Mouse (Mus musculus) cerebellum, adult 18-20 months (tissue): Measurements from ENCODE around the gene Lyrm4.
A peak's percentile ranks its signal among the peaks of the same experiment; 100 is the strongest.

Experiments used
- DNase-seq, 2 experiments: peaks; one replicate each; pipeline ENCODE4 v3.0.0; 2021

The Lyrm4 gene

DNA sequence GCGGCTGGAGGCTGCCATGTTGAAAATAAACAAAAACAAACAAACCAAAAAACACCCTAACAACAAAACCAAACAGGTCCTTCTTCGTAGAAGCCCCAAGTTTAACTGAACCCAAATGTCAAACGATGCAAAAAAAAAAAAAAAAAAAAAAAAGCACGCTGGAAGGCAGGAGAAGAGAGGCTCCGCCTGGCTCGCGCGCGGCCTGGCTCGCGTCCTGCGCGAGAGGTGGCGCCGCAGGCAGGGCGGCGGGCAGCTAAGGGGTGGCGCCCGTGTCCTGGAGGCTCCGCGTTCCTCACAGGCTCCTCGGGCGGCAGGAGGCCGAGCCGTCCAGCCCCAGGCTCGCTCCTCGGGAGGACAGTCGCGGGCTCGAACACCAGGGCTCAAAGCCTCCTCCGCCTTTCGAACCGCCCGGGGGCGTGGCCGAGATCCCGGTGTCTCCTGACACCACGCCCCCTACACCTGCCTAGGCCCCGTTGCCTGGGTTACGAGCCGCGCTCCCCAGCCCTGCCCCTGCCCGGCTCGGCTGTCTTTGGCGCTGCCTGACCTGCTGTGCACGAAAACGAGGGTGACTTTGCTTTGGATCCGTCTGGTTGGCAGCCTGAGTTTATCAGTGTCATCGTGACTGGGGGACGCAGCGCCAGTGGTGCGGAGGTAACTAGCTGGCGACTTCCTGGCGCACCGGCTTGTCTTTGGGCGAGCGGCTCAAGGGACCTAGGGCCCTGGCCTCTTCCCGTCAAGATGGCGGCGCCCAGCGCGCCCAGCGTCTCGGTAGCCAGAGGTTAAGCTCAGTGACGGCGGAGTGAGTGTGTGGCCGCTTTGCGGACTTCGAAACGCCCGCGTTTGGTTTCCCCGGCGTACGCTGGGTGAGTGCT is at the start of gene Lyrm4, which contains the start of gene Fars2:
Gene Lyrm4, minus strand, starts transcription at position 384 of the 872 bp plus-strand sequence.
Gene Fars2, plus strand, starts transcription at position 270 of the 872 bp plus-strand sequence.
- peak; percentile 97 to 98 for DNase-seq

DNA sequence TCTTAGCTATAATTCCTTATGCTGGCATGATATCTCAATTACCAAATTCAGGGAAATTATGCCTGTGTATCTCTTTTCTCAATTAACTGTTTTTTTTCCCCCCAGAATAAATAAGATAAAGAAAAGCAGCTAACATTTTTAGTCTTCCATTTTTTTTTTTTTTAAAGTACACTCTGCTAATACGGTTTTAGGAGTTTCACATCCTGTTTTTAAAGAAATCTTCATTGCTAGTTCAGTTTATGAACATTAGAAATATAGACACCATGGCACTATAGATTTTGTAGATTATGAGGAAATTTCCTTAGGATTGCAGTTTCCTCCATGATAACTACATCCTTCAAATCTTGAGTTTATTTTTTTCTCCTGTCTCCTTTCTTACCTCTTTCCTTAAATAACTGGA is 46.6 kb upstream of the Lyrm4 start:
- no peak for DNase-seq

DNA sequence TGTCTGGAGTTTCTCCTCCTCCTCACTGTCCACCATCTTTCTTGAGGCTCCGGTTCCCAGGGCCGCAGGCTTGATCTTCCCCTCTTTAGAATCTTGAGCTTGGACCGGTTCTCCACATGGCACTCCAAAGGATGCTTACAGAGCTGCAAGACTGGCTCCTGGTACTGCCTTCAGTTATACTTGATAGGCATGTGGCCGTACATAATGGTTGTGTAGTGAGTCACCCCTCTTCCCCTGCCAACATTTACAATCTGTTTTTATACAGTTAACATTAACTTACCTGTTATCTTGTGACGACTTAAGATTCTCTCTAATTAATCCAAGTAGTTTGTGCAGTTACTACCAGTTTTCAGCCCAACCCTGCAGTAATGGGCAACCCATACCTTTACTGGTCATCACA is 46.1 kb upstream of the Lyrm4 start:
- no peak for DNase-seq

DNA sequence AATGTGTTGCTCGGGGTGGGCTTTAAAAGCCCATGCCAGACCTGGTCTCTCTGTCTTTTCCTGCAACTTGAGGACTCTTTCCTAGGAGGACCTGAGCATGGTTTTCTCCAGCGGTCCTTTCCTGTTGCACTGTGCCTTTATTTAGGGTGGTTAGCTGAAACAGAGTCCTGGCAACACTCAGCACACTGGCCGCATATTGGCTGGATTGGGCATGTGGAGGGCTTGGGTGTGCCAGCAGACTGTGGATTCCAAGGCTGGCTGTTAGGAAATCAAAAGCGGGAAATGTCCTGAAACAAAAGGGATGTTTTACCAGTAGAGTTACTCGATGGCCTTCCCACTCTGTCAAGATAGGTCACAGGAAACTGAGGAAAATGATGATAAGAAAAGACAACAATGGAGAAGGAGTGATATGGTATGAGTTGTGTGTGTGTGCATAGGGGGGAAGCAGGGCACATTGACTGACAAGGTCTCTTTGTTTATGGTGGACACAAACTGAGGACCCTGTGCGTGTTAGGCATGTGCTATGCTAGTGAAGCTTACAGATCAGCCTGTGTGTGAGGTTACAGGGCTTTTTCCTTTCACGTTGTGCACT is 39.1 kb upstream of the Lyrm4 start:
- peak in 1 of 2 experiments; percentile 9 for DNase-seq

DNA sequence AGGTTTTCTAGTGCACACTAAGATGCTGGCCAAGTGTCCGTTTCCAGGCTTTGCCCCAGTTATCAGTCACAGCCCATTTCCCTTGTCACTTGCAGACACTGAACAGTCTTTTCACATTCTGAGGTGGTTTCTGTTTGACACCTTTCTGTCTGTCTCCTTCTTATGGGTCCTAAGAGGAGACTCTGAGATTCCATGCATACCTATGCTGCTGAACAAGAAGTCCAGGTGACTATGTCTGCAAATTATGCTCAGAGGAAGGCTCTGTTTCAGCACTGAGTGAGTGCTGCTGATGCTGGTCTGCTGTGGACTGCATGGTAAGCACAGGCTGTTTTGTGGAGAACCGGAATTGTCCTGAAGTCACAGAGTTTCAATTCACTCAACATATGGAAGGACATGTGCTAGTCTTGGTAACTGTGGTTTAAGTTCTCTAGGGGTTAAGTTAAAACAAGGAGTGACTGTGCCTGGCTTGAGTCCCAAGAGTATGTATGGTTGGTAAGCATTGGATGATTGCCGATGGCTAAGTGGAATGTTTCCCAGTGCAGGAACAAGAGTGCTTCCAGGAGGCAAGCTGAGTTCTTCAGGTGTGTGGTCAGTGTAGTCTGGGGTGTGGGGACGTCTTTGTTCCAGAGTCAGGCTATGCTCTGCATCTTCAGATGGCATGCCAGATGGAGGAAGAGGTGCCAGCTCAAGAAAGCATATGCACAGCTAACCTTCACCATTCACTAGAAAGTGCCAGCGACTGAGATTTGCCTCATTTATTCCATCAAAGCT is 35.6 kb upstream of the Lyrm4 start:
- DNase-seq: peak; percentile 44 to 59

DNA sequence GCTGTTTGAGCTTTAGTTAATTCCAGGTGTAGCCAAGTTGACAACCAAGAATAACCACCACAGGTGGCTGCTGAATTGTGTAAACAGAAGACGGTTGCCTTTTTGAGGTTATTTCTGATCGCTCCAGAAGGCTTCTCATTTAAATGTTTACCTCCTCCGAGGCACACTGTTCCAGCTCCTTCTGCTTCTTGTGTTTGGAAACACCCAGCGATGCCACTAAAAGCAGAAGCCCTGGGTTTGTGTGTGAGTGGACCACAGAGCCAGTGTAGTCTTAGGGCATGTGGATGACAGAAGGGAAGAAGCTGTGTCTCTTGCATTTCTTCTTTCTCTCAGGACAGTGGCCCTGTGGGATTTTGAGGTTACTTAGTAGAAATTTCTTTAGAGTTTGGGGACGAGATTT is 32.9 kb upstream of the Lyrm4 start:
- no peak for DNase-seq

DNA sequence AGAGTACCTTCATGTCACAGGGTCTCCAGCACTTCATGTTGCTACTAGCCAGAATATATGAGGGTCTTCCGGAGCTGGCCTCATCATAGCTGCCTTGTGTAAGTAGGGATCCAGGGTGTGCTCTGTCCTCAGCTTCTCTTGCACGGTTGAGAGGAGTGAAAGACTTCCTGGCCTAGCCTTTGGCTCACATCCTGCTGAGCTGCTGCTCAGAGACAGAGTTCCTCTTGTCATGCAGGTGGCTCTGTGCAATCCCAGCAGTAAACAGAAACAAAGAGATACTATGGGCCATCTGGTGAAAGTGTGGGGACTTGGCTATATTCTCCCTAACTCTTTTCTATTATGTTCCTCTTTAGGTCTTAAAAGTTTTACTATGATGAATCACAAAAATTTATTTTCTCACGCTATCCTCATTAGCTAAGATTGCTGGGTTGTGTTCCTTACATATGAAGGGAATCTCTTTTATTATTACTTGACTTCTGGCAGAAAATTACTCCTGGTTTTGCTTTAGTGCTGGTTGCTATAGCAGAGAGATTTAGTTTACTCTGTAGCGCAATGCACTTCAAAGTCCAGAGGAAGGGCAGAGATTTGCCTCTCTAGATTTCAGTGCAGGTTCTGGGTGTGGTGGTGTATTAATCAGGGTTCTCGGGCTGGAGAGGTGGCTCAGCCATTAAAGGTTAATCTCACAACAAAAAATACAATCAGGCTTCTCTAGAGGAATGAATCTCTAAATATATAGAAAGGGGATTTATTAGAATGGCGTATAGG is 32.0 kb upstream of the Lyrm4 start:
- DNase-seq: peak; percentile 27 to 39

DNA sequence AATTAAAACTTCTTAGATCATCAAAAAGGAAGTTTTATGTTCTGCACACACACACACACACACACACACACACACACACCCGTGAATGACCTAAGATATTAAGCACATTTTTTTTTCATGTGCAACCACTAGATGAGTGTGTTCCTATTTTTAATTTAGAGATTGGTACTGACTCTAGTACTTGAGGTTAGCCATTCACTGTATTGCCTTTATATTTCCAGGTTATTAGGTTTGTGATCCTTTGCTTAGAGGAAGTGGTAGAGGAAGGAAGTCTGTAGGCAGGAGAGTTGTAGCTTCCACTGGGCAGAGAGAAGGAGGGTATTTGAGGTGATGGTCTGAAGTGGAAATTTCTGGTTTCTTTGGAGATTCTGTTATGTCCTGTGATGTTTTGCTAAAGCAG is 28.3 kb upstream of the Lyrm4 start:
- no peak for DNase-seq

DNA sequence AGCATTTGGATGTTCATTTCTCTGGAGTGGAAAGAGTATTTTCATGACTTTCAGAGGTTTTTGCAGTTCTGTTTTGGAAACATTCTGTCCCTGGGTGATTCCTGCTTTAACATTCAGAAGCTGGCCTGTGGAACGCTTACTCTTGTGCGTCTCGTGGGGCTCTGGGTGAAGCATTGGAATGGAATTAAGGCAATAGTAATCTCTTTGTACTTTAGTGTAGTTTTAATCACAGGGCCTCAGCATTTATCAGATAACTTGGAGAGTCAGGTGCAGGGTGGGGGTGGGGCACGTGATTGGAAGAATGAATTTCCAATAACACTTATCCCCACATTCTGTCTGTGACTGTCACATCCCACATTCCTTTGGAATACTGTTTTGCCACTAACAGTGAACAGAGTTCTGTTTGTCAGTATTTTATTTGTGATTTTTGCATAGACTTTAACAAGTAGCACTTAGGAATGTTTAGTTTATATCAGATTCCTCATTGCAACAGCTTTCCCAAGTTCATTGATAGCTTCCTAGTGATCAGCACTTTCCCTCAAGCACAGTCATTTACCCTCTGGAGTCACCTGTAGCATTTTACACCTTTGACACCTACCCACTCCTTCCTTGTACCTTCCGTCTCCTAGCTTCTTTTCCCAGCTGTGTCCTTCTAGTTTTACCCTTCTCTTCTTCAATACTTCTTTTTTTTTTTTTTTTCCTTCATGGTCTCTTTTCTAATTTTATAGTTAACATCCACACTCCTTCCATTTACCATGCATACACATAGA is 23.1 kb upstream of the Lyrm4 start:
- no peak for DNase-seq

DNA sequence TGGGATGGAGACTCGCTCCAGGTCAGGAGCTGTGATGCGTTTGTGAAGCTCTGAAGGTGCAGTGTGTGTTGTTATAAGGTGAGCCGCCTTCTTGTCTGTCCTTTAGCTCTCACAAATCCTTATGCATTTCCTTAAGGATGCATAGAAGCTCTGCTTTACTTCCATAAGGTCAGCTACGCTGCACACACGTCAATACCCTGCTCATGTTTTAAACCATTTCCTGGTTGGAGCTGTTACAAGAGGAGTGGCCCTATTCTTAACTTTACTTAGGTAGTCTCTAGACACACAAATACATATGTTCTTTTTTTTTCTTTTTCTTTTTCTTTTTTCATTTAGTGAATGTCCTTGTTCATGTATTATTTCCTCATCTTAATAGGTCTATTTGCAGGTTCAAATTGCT is 22.4 kb upstream of the Lyrm4 start:
- DNase-seq: no peak

DNA sequence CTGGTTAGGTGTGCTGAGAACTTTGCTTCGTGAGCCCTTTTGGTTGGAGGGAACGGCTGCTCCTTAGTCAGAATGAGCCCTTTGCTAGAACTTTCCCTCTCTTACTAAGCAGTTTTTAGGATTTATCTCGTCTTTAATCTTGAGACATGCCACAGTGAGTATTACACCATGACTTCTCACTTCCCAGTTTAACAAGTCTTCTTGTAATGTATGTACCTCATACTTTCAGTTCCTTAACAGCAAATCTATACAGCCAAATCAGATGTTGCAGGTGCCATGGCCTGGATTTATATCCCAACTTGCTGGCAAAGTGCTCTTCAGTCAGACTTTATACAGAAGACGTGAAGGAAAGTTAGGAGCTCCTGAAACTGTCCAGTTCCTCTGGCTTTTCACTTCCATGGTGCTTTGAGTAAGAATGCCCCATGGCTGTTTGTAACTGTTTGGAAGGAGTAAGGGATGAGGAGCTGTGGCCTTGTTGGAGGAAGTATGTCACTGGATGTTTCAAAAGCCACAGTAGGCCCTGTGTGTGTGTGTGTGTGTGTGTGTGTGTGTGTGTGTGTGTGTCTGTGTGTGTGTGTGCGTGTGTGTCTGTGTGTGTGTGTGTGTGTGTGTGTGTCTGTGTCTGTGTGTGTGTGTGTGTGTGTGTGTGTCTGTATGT is 14.8 kb upstream of the Lyrm4 start:
- DNase-seq: no peak

DNA sequence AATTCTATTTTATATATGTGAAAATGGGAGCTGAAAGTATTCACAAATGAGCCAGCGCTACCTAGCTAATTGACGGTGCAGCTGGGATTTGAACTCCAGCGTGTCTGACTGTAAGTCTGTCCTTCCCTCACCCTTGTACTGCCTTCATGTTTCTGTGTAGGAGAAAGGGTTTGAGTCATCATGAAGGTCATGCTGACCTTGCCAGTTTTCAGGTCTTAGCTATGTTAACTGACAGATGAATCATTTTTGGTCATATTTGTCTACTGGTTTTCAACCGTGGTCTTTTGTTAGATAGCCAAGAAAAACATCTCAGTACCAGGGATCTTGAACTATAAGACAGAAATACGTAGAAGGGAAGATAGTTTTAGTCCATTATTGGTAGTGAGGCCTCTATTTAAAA is 14.1 kb upstream of the Lyrm4 start:
- no peak for DNase-seq

DNA sequence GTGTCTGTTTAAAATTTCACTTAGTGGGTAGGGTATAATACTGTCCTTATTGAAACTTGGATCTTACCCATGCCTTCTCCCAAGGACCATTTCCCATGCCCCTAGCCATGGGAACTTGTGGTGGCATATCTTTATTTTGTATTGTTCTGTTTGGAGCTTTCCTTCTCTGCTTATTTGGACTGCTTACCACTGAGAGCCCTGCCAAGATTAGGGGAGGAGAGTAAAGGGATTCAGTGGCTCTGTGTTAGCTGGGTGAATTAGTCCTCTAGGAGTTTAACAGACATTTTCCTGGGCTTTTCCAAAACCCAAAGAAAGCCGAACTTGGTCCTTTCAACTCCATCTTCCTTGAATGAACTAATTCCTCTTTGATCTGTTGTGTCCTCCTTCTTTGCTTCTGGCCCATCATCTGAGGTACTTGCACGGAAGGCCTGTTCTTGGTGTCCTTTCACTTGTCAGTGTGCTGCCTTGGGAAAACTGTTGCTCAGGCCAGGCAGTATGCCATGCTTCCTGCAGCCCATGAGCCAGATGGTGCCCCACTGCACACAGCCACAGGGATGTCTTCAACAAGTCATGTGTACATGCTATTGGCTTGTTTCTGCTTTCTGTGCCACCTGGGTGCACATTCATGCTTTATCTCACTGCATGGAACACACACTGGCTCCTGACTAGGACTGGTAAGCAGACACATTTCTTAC is 12.2 kb upstream of the Lyrm4 start:
- DNase-seq: peak; percentile 17 to 27

DNA sequence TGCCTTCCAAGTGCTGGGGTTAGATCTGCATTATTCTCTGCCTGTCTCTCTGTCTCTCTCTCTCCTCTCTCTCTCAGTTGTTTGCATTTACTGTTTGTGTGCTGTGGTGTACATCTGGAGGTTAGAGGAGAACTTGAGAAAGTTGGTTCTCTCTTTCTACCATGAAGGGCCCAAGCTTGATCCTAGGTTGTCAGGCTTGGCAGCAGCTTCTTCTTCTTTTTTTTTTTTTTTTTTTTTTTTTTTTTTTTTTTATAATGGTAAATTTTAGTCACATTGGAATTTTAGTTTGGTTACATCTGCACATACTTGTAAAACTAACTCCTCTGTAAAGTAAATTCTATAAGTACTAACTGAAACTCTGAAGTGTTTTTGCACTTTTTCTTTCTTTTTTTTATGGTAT is 3.3 kb upstream of the Lyrm4 start:
- DNase-seq: no peak

DNA sequence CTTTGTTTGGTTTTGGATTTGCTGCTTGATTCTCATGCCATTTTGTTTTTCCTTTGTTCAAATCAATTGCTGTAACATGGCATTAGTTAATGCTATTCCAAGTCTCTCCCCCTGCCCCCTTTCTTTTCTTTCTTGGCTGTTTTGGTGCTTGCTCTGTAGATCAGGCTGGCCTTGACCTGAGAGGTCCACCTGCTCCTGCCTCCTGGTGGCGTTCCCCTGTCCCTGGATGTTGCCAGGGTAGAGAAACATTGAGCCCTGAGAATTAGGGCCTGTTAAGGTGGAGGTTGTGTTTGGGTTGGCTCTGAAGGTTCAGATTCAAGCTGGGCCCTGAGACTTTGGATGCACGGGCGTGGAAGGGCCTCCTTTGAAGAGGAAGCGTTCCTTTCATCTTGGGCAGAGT is 2.4 kb upstream of the Lyrm4 start:
- DNase-seq: no peak

DNA sequence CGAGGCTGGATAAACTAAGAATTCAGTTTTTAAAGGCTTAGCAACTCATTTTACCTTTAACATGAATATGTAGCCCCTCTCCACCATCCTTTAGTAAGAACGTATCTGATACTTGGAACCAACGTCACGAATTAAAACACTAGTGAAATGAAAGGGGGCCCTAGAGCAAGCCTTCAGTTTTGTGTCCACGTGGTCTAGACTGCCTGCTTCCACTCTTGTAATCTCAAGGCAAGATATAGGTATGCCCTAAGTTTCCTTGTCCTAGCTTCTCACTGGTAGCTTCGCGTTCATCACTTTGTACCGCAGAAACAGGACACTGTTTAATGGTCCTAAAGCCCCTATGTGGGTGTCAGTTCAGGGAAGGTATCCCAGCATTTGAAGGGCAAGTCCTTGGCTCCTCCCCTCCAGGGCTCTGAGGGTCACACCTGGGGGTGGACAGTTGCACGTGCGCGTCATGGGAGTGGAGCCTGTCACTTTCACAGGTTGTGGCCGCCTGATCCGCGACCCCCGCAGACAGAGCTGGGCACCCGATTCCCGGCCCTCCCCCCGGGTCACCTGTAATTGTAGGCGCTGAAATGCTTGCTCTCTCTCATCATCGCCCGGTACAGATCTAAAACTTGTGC is 695 bp downstream of the Lyrm4 start:
- DNase-seq: peak; percentile 53 to 61

DNA sequence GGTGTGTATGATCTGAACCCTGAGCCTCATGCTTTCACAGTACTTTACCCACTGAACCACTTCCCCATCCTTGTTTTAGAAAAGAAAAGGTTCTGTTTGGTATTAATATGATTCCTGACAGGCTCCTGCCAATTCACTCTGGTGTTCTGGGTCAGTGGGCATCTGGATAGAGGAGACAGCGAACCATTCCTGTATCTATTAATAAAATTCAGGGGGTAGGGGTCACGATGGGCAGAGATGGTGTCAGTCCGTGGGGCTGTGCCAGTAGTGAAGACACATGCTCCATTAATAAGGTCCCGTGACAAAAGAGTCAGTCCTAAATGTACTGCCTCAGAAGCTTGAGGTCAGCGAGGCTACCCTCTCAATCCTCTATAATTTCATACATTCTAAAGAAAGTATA is 4.1 kb downstream of the Lyrm4 start:
- no peak for DNase-seq

DNA sequence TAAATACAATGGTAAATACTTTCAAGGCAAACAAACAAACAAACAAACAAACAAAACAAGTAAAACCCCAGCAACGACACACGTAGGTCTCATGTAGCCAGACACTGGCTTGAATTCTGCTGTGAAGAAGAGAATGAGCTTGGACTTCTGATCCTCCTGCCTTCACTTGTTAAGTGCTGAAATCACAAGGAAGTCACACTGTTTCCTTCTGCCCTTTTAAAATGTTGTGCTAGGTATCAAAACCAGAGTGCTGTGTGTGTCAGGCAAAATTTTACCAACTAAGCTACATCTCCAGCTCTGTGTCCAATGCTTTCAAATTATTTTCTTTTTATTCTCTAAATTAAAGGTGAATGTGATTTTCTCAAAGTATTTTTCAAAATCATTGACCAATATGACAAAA is 6.0 kb downstream of the Lyrm4 start:
- DNase-seq: no peak

DNA sequence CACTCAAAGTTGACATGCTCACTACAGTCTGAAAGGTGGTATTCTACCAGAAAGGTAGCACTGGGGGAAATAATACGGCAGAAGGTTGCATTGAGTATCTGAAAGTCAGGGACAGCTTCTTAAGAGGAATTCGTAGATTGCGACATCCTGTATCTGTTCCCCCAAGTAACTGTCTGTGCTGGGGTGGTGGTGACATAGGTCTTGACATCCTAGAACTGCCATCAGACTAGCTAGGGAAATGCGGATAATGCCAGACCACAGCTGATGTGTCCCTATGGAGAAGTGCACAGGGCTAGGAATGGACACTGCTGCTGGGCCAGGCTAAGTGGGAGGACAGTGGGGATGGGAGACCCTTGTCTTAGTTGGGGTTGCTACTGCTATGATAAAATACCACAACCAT is 8.8 kb downstream of the Lyrm4 start:
- DNase-seq: no peak

DNA sequence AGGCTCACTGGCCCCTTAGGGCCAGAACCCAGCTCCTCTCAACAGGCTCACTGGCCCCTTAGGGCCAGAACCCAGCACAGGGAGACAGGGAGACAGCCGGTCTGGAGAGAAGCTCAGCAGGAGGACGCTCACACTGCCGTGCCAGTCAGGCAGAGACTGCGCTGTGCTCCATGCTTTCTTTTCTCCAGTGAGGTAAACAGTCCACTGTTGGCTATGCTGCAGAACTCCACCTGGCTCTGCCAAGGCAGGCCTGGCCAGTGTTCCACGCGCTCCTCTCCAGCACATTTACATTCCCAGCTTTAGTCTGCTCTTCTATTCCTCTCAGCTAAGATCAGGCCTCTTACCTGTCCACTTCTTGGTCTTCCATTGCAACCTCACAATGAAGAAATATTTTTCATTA is 11.7 kb downstream of the Lyrm4 start:
- DNase-seq: peak; percentile 61 to 72
